Mouse (Mus musculus): ENCODE measurements around the gene Nudt4. TPM values are rescaled to one million over a fixed set of nuclear protein-coding genes. Genes with fewer than 3 reads are reported as not detected.

Nudt4 gene
- total RNA-seq (2021), result 100 to 1,000 TPM; 308 to 356 TPM
- long read RNA-seq, experiment 1, transcript Nudt4-201 (5 exons, 3,210 nt), result major isoform, 108 of 200 reads
- long read RNA-seq, experiment 1, partial matches to known transcripts, result 45 of 200 reads
- long read RNA-seq, experiment 1, other reads (novel, unspliced or antisense), result 47 of 200 reads
- long read RNA-seq, experiment 2, transcript Nudt4-201 (5 exons, 3,210 nt), result major isoform, 76 of 141 reads
- long read RNA-seq, experiment 2, partial matches to known transcripts, result 3 of 141 reads
- long read RNA-seq, experiment 2, other reads (novel, unspliced or antisense), result 62 of 141 reads

DNA sequence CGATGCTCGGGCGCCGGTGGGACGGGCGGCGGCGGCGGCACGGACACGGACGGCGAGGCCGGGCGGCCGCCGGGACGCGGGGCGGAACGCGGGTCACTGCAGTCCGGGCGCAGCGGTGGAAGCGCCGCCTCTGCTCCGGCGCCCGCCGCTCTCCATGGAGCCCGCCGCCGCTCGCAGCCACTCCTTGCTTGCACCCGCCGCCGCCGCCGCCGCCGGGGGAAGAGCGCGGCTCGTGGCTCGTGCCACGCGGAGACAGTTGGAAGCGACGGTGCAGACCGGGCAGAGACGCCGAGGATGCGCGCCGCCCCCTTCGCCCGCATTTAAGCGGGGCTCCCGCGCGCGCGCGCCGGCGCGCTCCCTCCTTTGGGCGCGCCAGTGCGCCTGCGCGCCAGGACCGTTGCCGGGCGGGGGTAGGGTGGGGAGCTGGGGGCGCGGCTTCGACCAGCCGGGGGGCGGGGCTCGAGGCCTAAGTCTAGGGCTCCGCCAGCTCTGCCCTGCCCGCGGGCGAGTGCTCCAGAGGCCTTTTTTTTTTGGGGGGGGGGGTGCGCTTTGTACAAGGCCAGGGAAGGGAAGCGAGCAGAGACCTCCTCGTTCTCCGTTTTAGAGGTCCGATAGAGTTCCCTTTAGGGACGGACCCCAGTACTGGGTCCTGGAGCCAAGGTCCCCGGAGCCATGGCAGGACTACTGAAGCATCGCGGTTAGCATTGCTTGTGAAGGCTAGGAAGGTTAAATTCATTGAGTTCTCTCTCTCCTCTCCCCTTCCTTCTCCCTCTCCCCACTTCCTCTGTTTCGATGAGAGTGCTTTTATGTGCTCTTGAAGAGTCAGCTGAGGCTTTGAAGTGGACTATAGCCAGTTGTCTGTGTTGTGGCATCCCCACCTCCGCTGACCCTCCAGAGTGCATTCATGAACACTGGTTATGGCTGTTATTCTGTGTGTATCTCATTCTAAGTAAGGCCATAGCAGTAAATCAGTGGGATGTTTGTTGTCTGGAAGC lies at the start of gene Nudt4:
Nudt4 (minus strand) TSS at position 296 of the 995 bp plus-strand sequence.
- peak; percentile 87 to 90 for DNase-seq

DNA sequence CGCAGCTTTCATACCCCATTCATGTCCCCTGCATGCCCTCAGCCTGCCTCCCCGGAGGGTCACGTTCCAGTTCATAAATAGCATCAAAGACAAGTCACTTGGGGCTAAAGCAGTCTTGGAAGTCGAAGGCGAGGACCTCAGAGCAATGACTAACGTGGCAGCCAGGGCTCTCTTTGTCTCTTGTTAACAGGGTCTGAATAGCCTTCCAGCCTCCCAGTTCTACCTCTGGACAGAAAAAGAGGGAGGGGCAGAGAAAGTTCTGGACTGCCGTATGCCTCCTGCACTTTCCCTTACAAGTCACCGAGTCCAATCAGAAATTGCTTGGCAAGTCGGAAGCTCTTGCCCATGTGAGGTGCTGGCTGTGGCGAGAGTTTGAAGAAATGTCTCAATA lies 47.4 kb upstream of the Nudt4 start:
- DNase-seq, result peak; percentile 42 to 52

DNA sequence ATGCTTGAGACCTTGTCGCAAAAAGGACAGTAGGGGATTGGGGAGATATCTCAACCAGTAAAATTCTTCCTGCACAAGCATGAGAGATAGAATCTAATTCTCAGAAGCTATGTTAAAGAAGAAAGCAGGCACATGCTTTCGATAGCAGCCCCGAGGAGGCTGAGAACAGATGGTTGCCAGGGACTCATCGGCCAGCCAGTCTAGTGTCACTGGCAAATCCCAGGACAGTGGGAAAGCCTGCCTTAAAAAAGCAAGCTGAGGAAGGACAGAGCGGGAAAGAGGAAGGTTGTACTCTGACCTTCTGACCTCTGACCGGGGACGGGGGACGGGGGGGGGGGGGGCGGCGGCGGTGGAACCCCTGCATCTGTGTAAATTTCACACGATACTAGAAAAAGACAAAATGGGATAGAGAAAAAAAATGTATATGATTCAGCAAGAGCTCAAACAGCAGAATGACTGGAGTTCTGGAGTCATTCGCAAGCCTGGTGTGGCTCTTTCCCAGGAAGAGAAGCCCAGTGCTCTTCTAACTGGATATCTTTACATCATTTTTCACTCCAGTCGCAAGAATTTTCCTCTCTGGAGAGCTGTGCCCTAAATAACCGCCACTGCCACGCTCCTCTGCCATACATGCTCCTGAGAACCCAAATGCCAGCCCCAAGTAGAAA lies 46.9 kb upstream of the Nudt4 start:
- DNase-seq, result no peak

DNA sequence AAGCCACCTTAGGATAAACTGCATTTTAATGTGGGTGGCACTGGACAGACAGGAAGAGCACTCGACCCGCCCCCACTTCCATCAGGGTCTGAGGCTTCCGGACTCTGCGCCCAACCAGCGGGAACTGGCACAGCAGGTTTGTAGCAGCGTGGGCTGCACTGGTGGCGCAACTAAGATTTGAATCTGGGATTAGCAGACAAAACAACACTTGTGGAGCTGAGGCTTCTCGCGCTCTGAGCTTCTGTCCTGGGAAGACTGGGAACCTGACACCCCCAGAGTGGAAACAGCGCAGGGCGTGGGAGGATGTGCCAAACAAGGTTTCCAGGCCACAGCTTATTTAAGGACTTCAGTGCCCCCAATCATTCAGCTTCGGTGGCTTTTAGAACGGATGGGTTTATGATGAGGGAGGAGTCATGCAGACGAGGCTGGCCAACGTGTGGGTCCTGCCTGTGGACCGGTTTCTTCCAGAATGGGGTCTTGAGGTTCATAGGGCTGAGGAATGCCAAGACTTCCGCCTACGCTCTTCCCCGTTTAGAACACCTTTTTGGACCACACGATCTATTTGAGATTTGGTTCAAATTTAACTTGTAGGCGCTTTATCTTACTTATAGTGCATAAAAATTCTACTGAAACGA lies 41.1 kb upstream of the Nudt4 start:
- DNase-seq, result no peak

DNA sequence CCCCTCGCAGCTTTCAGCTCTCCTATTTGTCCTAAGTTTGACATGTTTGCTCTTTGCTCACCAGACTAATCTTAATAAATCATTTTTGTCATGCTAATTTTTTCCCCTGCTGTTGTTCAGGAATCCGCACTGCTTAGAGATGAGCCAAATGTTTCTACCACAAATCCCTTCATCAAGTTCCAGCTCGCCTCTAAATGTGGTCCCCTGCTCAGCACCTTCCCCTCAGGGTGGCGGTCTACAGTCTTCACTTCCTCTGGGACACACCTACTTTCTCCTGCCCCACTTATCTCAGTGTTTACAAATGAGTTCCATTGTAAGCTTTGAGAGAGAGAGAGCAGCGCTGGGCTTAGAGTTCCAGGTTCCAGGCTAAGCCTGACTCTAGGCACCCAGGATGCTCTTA lies 36.6 kb upstream of the Nudt4 start:
- no peak for DNase-seq

DNA sequence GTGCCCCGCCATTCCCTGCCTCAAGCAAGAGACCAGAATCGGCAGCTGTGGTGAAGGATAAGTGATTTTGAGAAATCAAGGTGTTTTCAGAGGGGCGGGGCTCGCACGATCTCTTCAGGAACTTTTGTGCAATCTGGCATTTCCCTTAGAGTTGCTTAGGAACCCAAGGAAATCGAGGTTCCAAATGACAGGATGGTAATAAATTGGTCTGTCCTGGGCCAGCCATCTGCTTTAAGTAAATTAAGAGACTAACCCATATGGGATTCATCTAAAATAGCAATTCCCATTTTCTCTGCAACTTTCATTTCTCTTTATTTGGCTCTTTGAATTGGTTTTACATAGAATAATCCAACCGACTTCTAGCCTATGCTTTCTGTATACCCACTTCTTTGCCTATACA lies 35.8 kb upstream of the Nudt4 start:
- DNase-seq, result no peak

DNA sequence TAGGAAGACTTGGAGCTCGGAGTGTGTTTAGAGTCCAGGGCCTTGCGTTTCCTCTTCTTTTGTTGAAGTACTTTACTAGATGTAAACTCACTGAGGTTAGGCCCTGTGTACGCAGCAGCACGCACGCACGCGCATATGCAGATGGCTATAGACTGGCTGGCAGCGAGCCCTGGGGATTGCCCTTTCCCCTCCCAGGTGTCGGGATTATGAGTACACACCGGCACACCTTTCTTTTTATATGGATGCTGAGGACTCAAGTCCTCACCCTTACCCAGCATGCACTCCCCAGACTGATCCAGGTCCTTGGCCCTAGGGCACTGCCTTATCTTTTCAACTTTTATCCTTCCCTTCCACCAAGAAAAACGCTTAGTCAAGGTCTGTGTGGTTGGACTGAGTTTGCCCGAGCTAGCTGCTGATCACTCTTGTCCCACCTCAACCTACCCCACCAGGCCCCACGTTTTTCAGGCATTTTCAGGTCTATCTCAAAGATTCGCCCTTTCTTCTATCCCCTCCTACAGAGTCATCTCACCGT lies 34.2 kb upstream of the Nudt4 start:
- no peak for DNase-seq

DNA sequence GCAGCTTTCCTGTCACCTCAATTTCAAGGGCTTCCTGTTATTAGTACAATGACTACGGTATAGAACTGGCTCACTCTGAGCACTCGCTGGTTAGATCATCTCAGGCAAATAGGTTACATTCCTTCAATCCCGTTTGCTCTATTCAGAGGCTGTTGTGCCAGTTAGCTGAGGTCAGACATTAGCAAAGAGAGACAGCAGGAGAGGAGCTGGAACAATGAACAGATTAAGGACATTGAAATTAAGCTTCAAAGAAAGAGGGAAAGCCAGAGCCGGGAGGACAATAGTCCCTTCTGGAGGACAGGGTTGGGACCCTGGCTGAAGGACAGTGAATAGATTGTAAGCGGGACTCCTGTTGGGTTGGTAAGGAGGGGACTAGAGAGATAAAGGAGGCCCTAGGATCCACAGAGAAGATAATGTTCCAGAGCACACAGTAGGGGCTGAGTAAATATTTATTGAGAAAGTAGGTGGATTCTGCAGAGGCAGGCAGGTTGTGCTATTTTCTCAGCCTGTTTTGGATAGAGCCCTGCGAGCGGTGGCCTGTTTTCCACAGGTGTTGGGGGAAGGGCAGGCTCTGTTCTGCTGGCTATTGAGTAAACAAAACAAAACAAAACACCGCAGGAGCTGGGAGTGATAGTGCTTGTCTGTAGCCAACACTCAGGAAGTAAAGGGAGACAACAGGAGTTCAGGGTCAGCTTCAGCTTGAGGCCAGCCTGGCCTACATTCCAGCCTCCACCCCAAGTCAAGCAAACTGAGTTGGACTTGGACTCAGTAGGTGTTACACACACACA lies 32.1 kb upstream of the Nudt4 start:
- no peak for DNase-seq

DNA sequence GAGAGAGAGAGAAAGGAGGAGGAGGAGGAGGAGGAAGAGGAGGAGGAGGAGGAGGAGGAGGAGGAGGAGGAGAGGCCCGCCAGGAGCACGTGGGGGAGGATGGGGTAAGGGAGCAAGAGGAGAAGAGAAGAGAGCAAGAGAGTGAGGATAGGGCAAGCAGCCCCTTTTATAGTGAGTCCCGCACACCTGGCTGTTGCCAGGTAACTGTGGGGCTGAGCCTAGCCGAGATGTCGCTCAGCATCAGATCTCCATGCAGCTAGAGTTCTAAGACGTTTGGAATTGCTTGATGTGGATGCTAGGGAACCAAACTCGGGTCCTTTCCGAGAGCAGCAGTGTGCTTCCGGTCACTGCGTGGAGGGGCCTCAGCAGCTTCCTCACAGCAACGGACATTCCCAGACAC lies 30.5 kb upstream of the Nudt4 start:
- no peak for DNase-seq

DNA sequence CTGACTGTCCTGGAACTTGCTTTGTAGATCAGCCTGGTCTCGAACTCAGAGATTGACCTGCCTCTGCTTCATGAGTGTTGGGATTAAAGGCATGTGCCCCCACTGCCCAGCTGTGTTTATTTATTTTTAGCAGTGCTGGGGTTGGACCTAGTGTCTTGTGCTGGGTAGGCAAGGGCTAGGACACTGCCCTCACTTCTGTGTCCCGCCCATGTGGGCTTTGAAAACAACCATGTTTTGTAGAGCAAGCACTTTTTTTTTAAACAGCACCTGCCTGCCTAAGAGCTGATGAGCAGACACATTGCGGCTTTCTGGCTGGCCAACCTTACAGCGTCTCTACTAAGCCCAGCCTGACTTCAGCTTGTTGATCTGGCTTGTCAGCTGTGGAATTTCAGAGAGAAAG lies 27.3 kb upstream of the Nudt4 start:
- DNase-seq, result no peak

DNA sequence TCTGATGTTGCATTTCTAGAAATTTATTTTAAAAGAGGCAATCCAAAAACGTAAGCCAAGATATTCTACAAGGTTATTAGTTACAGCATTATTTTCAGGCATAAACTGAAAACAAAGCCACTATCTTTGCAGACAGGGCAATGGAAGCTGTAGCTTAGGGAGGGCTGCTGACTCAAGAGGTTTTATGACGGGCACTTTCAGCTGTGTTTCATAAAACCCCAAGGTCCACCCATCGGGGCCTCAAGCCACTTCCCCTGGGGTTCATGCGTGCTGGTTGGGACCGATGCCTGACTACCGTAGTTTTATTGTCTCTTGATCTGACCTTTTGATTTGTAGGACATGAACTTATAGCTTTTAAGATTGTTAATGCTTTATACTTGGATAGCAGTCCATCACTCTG lies 26.2 kb upstream of the Nudt4 start:
- DNase-seq, result no peak

DNA sequence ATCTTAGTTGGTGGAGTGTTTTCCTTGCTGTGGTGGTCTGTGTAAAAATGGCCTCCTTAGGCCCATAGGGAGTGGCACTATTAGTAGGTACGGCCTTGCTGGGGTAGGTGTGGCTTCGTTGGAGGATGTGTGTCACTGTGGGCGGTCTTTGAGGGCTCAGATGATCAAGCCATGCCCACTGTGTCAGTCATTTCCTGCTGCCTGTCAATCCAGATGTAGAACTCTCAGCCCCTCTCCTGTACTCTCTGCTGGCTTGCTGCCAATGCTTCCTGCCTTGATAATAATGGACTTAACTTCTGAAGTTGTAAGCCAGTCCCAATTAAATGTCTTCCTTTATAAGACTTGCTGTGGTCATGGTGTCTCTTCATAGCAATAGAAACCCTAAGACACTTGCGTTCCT lies 25.2 kb upstream of the Nudt4 start:
- DNase-seq, result no peak

DNA sequence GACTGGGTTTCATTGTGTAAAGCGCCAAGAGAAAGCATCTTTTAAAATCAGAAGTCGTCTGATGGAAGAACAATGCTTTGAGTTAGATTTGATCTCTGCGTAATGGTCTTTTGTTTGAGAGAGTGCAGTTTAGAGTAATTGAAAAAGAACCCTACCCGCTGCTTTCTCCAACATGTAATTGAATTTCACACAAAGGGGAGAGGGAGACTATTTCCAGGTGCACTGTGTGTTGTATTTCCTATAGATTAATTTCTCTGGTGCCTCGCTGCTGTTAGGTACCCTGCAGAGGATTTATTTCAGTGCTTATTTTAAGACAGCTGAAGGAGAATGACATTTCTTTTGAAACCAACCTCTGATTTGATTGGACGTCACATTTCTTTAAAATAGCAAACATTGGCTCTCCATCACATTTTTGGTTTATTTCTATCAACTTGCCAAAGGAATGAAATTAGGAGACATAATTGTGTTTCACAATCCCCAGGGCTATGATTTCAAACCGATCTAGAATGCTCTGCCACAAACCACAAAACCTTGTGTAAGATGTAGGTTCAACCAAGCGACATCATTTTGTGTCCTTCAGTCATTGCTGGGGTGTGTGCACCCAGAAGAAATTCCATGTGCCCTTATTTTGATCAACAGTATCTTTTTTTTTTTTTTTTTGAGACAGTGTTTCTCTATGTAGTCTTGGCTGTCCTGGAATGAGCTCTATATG lies 23.7 kb upstream of the Nudt4 start:
- no peak for DNase-seq

DNA sequence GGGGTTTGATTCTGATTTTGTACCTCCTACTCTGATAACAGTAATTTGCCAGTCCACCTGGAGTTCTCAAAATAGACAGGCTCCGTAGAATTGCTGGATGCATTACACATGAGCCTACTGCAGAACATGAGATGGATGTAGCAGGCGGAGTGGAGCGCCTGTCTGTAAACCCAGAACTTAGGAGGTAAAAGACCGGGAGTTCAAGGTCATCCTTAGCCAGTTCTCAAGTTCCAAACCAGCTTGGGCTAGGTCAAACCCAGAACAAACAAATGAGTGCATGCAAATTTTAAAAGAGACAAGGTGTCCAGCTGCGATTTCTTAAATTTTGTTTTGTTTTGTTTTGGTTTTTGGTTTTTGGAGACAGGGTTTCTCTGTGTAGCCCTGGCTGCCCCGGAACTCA lies 21.6 kb upstream of the Nudt4 start:
- DNase-seq, result no peak

DNA sequence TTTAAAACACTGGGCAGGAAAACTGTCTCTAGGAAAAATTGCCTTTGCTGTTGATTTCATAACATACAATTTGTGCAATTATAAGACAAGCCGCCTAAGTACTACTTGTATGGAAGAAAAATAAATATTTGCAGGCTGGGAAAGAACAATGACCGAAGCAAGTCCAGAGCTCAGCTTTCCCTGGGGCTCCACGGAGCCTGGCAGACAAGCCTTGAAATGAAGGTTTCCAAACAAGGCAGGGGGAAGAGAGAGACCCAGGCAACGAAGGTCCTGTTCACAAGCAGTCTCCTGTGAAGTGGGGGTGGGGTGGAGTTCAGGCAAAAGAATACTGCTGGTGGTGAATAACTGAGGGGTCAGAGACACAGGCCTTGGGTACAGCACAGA lies 13.6 kb upstream of the Nudt4 start:
- no peak for DNase-seq

DNA sequence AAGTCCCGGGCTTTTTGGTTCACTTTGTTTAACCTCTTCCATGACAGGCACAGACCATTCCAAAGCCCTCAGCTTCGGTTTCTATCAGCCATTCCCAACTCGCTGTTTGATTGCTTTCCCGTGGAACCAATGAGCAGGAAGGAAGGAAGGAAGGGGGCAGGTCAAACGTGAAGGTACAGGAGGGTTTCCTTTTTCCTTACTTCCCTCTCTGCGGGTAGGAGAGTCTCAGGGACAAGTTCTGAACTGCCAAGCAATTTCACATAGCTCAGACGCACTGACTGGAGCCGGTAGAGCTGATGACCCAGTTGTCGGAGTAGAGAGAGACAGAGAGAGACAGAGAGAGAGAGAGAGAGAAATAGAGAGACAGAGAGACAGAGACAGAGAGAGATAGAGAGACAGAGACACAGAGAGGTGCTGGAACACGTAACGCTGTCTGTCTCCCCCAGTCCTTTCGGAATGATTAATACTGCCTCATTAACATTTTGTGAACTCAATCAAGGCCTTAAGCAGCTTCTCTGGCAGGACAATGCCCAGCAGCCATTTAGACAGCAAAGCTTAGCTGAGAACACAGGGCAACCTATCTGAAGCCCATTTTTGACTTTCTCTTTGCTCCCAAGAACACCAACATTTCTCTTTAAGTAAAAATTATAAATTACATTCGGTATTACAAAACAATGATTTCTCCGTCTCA lies 13.1 kb upstream of the Nudt4 start:
- no peak for DNase-seq

DNA sequence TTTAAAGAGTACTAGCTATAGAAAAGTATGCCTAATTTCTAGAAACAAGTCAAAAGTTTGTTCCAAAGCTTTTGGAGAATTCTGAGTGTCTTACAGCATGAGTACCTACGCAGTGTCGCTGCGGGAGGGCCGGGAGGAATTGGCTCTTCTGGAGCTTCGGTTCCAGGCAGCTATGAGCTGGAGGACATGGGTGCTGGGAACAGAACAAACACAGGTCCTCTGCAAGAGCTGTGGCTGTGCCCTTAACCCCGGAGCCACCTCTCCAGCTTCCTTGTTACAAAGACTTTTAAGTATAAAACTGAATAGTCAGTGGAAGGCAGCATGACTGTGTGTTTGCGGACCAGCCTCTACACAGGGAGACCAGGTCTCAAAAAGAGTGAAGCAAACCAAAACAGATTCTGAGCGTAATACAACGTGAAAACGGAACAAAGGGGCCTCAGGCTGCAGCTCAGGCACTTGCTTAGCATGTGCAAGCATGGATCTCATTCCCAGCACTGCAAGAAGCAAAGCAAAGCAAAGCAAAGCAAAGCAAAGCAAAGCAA lies 12.0 kb upstream of the Nudt4 start:
- no peak for DNase-seq

DNA sequence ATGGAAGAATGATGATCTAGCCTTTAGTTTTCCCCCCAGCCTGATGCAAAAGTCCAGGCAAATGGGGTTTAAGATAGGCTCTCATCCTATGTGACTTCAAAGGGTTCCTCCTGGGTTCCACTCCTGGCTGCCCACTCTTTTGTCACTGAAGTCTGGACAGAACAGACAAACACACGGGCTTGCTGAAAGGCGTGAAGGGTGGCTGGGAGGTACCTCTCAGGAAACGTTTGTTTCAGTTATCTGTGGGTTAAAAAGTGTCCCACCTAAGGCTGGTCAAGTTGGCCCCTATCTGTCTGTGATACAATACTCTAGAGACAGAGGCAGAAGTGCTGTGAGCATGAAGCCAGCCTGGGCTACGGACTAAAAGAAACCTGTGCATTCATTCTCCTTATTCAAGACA lies 11.0 kb upstream of the Nudt4 start:
- DNase-seq, result no peak

DNA sequence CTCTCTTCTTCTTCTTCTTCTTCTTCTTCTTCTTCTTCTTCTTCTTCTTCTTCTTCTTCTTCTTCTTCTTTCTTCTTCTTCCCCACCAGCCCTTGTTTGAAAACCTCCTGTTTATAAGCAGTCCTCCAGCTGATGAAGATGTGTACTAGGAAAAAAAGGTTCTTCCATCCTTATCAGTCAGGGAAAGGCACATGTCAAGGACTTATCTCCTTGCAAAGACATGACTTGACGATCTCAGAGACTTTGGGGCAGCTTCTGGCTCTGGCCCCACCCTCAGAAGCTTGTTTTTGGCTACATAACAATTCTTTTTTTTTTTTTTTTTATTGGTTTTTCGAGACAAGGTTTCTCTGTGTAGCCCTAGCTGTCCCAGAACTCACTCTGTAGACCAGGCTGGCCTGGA lies 5.5 kb upstream of the Nudt4 start:
- no peak for DNase-seq

DNA sequence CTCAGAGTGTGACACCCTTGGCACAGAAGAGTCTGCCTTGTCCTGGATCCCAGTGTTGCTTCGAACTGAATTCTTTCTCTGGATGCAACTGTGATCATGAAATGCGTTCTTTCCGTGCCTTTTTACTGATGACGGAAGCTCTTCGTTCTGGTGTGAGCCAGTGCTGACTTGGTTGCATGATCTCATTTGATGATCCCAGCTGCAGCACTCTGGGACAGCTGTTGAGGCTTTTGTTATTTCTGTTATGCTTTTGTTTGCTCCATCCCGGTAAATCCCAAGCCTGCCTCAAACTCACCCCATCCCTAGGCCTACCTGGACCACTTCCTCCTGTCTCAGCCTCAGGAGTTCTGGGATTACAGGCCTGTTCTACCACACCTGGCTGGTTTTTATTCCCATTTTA lies 4.1 kb upstream of the Nudt4 start:
- no peak for DNase-seq

Measured in heart, adult 18-20 months (tissue).